In the genomic region with DNA sequence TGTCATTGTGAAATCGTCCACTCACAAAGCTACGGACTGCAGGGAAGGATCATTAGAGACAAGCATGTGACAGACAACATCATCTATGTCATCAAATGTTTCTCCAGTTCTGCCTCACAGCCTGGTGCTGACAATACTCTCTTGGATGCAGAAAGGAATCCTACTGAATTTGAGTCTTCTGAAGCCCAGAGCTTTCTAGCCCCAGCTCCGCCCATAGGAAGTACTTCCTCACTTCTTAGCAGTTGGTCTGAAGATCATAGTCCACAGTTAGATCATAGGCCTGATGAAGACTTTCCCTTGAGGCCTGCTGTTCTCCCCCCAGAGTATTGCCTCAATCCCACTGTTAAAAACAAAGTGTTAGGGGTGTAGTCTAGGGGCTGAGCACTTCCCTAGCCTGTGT, we compare ENCODE assay signal across 30 mouse cellular contexts. TPM values are rescaled to one million over a fixed set of nuclear protein-coding genes. Genes with fewer than 3 reads are reported as not detected.
DNase-seq lines count a peak whose midpoint lies in the region; ATAC-seq lines count a peak whose summit lies in the region.
"Had no signal": no experiment of that assay in that cellular context is flagged by ENCODE, and none has a peak within 500 bp of the region (broad histone marks: within the 10 kb centered on the region; RNA-seq: fewer than 3 reads in every experiment).

No protein-coding gene starts in this region.

- ATAC-seq in midbrain, embryonic 11.5 days (ENCODE audit: low FRiP score), result no peak
- ATAC-seq in midbrain, embryonic 16.5 days, result no peak
- ATAC-seq in CD4-positive, CD25-positive, alpha-beta regulatory T cell, adult 4 months, result peak; percentile 37
- ATAC-seq in activated CD4-positive, CD25-positive, alpha-beta regulatory T cell, adult 4 months, result peak; percentile 22
- ATAC-seq: forebrain, embryonic 15.5 days; midbrain, embryonic 15.5 days had no signal

- no peaks in the 10 kb centered on the region for H3K27me3 ChIP-seq in midbrain, embryonic 11.5 days (ENCODE audit: control insufficient read depth, insufficient read depth, low read length)
- H3K27me3 ChIP-seq in midbrain, embryonic 16.5 days (ENCODE audit: control insufficient read depth, insufficient read depth, low read depth, low read length), result no peaks in the 10 kb centered on the region
- H3K27me3 ChIP-seq: embryonic facial prominence, embryonic 13.5 days; forebrain, embryonic 15.5 days; heart, embryonic 12.5 days; hindbrain, embryonic 15.5 days; limb, embryonic 12.5 days; liver, embryonic 15.5 days; midbrain, embryonic 15.5 days; neural tube, embryonic 12.5 days had no signal

- H3K27ac ChIP-seq in midbrain, embryonic 11.5 days (ENCODE audit: low read depth, low read length), result no peak overlapping the region
- no peak overlapping the region for H3K27ac ChIP-seq in midbrain, embryonic 16.5 days (ENCODE audit: low read length)
- H3K27ac ChIP-seq: embryonic facial prominence, embryonic 13.5 days; forebrain, embryonic 10.5 days; forebrain, embryonic 15.5 days; heart, adult 2 months; hindbrain, embryonic 10.5 days; hindbrain, embryonic 15.5 days; left cerebral cortex, adult 2 months; limb, embryonic 12.5 days; liver, embryonic 15.5 days; midbrain, embryonic 15.5 days; neural tube, embryonic 12.5 days had no signal

- H3K4me3 ChIP-seq in midbrain, embryonic 11.5 days (ENCODE audit: low read depth, low read length), result no peak overlapping the region
- no peak overlapping the region for H3K4me3 ChIP-seq in midbrain, embryonic 16.5 days (ENCODE audit: low read depth, low read length)
- H3K4me3 ChIP-seq: embryonic facial prominence, embryonic 13.5 days; forebrain, embryonic 10.5 days; forebrain, embryonic 15.5 days; heart, adult 2 months; heart, embryonic 12.5 days; hindbrain, embryonic 10.5 days; hindbrain, embryonic 15.5 days; left cerebral cortex, adult 2 months; limb, embryonic 12.5 days; liver, embryonic 15.5 days; midbrain, embryonic 15.5 days; neural tube, embryonic 12.5 days had no signal

- no peak overlapping the region for H3K9ac ChIP-seq in midbrain, embryonic 11.5 days (ENCODE audit: low read length)
- no peak overlapping the region for H3K9ac ChIP-seq in midbrain, embryonic 16.5 days (ENCODE audit: low read depth, low read length)
- H3K9ac ChIP-seq: embryonic facial prominence, embryonic 13.5 days; forebrain, embryonic 15.5 days; heart, embryonic 12.5 days; hindbrain, embryonic 15.5 days; limb, embryonic 12.5 days; liver, embryonic 15.5 days; lung, embryonic 14.5 days; midbrain, embryonic 15.5 days; neural tube, embryonic 12.5 days had no signal

- whole genome bisulfite sequencing in midbrain, embryonic 11.5 days, result 91% methylated on average over 3 of the region's 3 CpGs
- 95% methylated on average over 3 of the region's 3 CpGs for WGBS in midbrain, embryonic 16.5 days

- no peak overlapping the region for H3K4me2 ChIP-seq in midbrain, embryonic 11.5 days
- no peak overlapping the region for H3K4me2 ChIP-seq in midbrain, embryonic 16.5 days (ENCODE audit: low read length)
- H3K4me2 ChIP-seq: embryonic facial prominence, embryonic 13.5 days; forebrain, embryonic 15.5 days; heart, embryonic 12.5 days; hindbrain, embryonic 15.5 days; limb, embryonic 12.5 days; liver, embryonic 15.5 days; lung, embryonic 14.5 days; midbrain, embryonic 15.5 days; neural tube, embryonic 12.5 days had no signal

- no peaks in the 10 kb centered on the region for H3K4me1 ChIP-seq in midbrain, embryonic 11.5 days (ENCODE audit: control insufficient read depth, insufficient read depth, low read length)
- H3K4me1 ChIP-seq in midbrain, embryonic 16.5 days (ENCODE audit: control insufficient read depth, insufficient read depth, low read length), result no peaks in the 10 kb centered on the region
- H3K4me1 ChIP-seq: midbrain, embryonic 15.5 days had no signal

- no peaks in the 10 kb centered on the region for H3K36me3 ChIP-seq in midbrain, embryonic 11.5 days (ENCODE audit: control insufficient read depth, insufficient read depth, low read length)
- no peaks in the 10 kb centered on the region for H3K36me3 ChIP-seq in midbrain, embryonic 16.5 days (ENCODE audit: control insufficient read depth, insufficient read depth, low read length)
- H3K36me3 ChIP-seq: embryonic facial prominence, embryonic 13.5 days; forebrain, embryonic 10.5 days; forebrain, embryonic 15.5 days; heart, embryonic 12.5 days; hindbrain, embryonic 10.5 days; hindbrain, embryonic 15.5 days; limb, embryonic 12.5 days; liver, embryonic 15.5 days; midbrain, embryonic 15.5 days; neural tube, embryonic 12.5 days had no signal

- intact Hi-C loops in heart, postnatal 25 days (cut with DNase I), result no loop called here

- DNase-seq in midbrain, embryonic 11.5 days (ENCODE audit: low spot score, missing footprints), result peak; percentile 12
- no peak for DNase-seq in kidney, postnatal 36 days
- DNase-seq in gastrocnemius, postnatal 25 days, result no peak
- no peak for DNase-seq in heart, postnatal 25 days (ENCODE audit: low spot score)
- DNase-seq: adrenal gland, adult 8-10 months; cerebellum, adult 8-10 months; cerebellum, postnatal 36 days; embryo, embryonic 11 days; gastrocnemius, postnatal 36 days; heart, adult 2 months; kidney, adult 11 months; kidney, postnatal 14 days; lung, embryonic 14.5 days; lung, postnatal 14 days; right cerebral cortex, postnatal 4 days; thymus, postnatal 25 days had no signal

- no peaks in the 10 kb centered on the region for H3K9me3 ChIP-seq in midbrain, embryonic 11.5 days (ENCODE audit: control insufficient read depth, low read length)
- no peaks in the 10 kb centered on the region for H3K9me3 ChIP-seq in midbrain, embryonic 16.5 days (replicated peaks; ENCODE audit: control insufficient read depth, low read length, poor library complexity, severe bottlenecking)
- H3K9me3 ChIP-seq: embryonic facial prominence, embryonic 13.5 days; forebrain, embryonic 10.5 days; forebrain, embryonic 15.5 days; heart, embryonic 12.5 days; hindbrain, embryonic 10.5 days; hindbrain, embryonic 15.5 days; limb, embryonic 12.5 days; liver, embryonic 15.5 days; midbrain, embryonic 15.5 days; neural tube, embryonic 12.5 days had no signal

RNA-seq across cellular contexts. Expression of gene Klhl25, which starts 47.1 kb away (rescaled TPM):
- polyA plus RNA-seq in midbrain, embryonic 11.5 days (2014; fragmentation: Nextera tagmentation; extraction: Ambion mirVana), result 17.7 and 21.2 TPM in 2 replicates
- polyA plus RNA-seq in midbrain, embryonic 16.5 days (2015; fragmentation: Nextera tagmentation; extraction: Ambion mirVana), result 25.2 and 27.1 TPM in 2 replicates
- polyA plus RNA-seq in CD4-positive, CD25-positive, alpha-beta regulatory T cell, adult 4 months (2017; shearing (Covaris generic)), result 10 to 100 TPM; 11.1 to 15.7 TPM
- polyA plus RNA-seq in activated CD4-positive, CD25-positive, alpha-beta regulatory T cell, adult 4 months (2017; shearing (Covaris generic)), result 10 to 100 TPM; 10.6 to 18.5 TPM
- 1 to 10 TPM; 3.1 to 3.5 TPM for total RNA-seq in gastrocnemius, postnatal 25 days (2021)
- total RNA-seq in heart, postnatal 25 days (2021), result 1 to 10 TPM; 4.1 to 4.8 TPM

Comparison
In these comparisons a context has a peak if more than half of its experiments do, and no peak if none do; other contexts are left out.
1. ATAC-seq: peak in CD4-positive, CD25-positive, alpha-beta regulatory T cell, adult 4 months (single experiment) and activated CD4-positive, CD25-positive, alpha-beta regulatory T cell, adult 4 months (single experiment); none in midbrain, embryonic 11.5 days (single experiment) and midbrain, embryonic 16.5 days (single experiment).